Mouse (Mus musculus) lung, embryonic 14.5 days (tissue): ENCODE results near the gene Dse. TPM values are rescaled to one million over a fixed set of nuclear protein-coding genes. Genes with fewer than 3 reads are reported as not detected.
"Not testable (repeated sequence)": the region's sequence is repeated elsewhere in the genome, so short reads cannot be mapped to it uniquely, and the experiment has no call there.

Experiments used
- ATAC-seq: fragments of 200-750 bp; cut with Nextera tagmentation; 2 replicates; pipeline ENCODE4 v1.8.0; 2017; ENCODE audit warnings: mild to moderate bottlenecking, moderate TSS enrichment, moderate library complexity; ENCODE audit not compliant: insufficient read depth
- DNase-seq: peaks from one replicate; pipeline ENCODE4 v3.0.0-alpha.2; 2015
- H3K27ac ChIP-seq: fragments of 300-500 bp; sonication (generic); 2 replicates; pipeline ENCODE4 v1.5.1; 2014; ENCODE audit warnings: low read depth, mild to moderate bottlenecking, moderate library complexity
- H3K27me3 ChIP-seq: fragments of 300-500 bp; sonication (generic); 2 replicates; pipeline ENCODE4 v1.6.1; 2014; ENCODE audit warnings: low read length, control low read depth; ENCODE audit not compliant: insufficient read depth
- H3K36me3 ChIP-seq: fragments of 300-500 bp; sonication (generic); 2 replicates; pipeline ENCODE4 v1.6.1; 2014; ENCODE audit warnings: control low read depth; ENCODE audit not compliant: insufficient read depth
- H3K4me1 ChIP-seq: fragments of 300-500 bp; sonication (generic); 2 replicates; pipeline ENCODE4 v1.6.1; 2014; ENCODE audit warnings: antibody characterized with exemption, control low read depth; ENCODE audit not compliant: insufficient read depth
- H3K4me2 ChIP-seq: fragments of 300-500 bp; sonication (generic); 2 replicates; pipeline ENCODE4 v1.6.1; 2014; ENCODE audit warnings: mild to moderate bottlenecking
- H3K4me3 ChIP-seq: fragments of 300-500 bp; sonication (generic); 2 replicates; pipeline ENCODE4 v1.5.1; 2014; ENCODE audit warnings: low read depth, low read length
- H3K9ac ChIP-seq: fragments of 300-500 bp; sonication (generic); 2 replicates; pipeline ENCODE4 v1.6.1; 2014
- H3K9me3 ChIP-seq: fragments of 300-500 bp; sonication (generic); 2 replicates; pipeline ENCODE4 v1.6.1; 2016; ENCODE audit warnings: low read depth, low read length, control low read depth
- CTCF ChIP-seq: IDR thresholded peaks from 2 replicates; pipeline ENCODE4 v1.5.1; 2016; ENCODE audit warnings: antibody characterized with exemption, low read depth
- WGBS: fragments of 180-500 bp; shearing (Covaris S2); extraction: QIAGEN DNeasy Blood & Tissue Kit; methylation state at CpG from one replicate; pipeline ENCODE4 v1.1.7; 2014; 5-methylcytosine and 5-hydroxymethylcytosine counted together
- polyA plus RNA-seq: library from polyadenylated mRNA; unstranded; fragments of >200 nt; fragmentation: Nextera tagmentation; extraction: Ambion mirVana; gene quantifications from 2 replicates; pipeline ENCODE4 v1.2.1, GENCODE M21; 2014

The Dse gene
- 40.9 and 41.4 TPM in 2 replicates for polyA plus RNA-seq

DNA sequence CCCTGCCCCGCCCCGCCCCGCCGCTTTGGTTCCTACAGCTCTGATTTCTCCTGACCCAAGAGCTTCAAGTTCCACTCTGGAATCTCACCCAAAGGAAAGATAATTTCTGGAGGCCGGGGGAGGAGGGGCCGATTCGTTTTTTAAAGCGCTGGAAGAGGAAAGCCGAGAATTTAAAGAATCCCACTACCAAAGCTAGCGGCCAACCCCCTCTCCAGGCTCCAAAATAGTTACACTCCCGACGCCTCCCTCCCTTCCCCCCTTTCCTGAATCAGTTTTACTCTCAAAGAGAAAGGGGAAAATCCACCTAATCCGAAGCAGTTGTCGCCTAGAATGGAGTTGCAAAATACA, at the start of gene Dse:
Gene Dse (minus strand): TSS at position 213 of the 348 bp plus-strand sequence.
- no peaks in the 10 kb centered on the region for H3K4me1 ChIP-seq
- no peaks in the 10 kb centered on the region for H3K9me3 ChIP-seq
- peak within 1 kb of the TSS; percentile 97 for H3K27ac ChIP-seq
- peak within 1 kb of the TSS; percentile 86 for H3K9ac ChIP-seq
- TF ChIP-seq CTCF, result no peak
- WGBS, result 0% methylated on average over 14 of the region's 14 CpGs
- H3K27me3 ChIP-seq, result no peaks in the 10 kb centered on the region
- peak; percentile 83 for DNase-seq
- no peaks in the 10 kb centered on the region for H3K36me3 ChIP-seq
- H3K4me3 ChIP-seq, result peak within 1 kb of the TSS; percentile 84
- peak; percentile 41 for ATAC-seq
- peak within 1 kb of the TSS; percentile 75 for H3K4me2 ChIP-seq

DNA sequence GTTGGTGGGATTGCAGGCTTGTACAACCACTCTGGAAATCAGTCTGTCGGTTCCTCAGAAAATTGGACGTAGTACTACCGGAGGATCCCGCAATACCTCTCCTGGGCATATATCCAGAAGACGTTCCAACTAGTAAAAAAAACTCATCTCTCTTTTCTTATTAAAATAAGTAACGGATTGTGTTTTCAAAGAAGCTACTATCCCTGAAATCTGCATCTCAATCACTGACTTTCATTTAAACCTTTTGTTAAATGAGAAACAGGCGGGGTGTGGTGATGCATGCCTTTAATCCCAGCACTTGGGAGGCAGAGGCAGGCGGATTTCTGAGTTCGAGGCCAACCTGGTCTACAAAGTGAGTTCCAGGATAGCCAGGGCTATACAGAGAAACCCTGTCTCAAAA, 45.3 kb upstream of the Dse start:
- not testable (repeated sequence) for H3K4me1 ChIP-seq, H3K4me2 ChIP-seq, H3K36me3 ChIP-seq, H3K9ac ChIP-seq, H3K27me3 ChIP-seq, H3K27ac ChIP-seq, H3K4me3 ChIP-seq, ATAC-seq, H3K9me3 ChIP-seq, DNase-seq
- WGBS, result 86% methylated on average over 9 of the region's 9 CpGs

DNA sequence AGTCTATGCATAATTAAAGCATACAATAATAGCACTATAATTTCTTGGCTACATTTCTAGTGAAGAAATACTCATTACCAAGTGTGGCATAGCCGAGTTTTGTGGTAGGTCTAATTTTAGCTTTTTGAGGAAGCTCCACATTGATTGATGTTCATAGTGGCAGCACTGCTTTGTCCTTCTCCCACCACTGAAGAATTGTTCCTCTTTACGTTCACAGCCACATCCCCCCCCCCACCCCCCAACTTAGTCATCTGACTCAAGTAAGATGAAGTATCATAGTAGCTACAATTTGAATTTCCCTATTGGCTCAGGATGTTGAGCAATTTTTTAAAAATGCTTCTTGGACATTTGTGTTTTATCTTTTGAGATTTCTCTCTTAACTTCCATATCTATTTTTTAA, 42.1 kb upstream of the Dse start:
- no peak for TF ChIP-seq CTCF
- ATAC-seq (no peak), DNase-seq (no peak)
- Histone ChIP-seq H3K36me3 (no peaks in the 10 kb centered on the region), H3K27ac (no peak overlapping the region), H3K4me1 (peaks cover 7% of the 10 kb centered on the region), H3K4me2 (no peak overlapping the region), H3K9ac (no peak overlapping the region), H3K9me3 (no peaks in the 10 kb centered on the region), H3K27me3 (no peaks in the 10 kb centered on the region), H3K4me3 (no peak overlapping the region)
- WGBS, result 31% methylated on average over 2 of the region's 2 CpGs

DNA sequence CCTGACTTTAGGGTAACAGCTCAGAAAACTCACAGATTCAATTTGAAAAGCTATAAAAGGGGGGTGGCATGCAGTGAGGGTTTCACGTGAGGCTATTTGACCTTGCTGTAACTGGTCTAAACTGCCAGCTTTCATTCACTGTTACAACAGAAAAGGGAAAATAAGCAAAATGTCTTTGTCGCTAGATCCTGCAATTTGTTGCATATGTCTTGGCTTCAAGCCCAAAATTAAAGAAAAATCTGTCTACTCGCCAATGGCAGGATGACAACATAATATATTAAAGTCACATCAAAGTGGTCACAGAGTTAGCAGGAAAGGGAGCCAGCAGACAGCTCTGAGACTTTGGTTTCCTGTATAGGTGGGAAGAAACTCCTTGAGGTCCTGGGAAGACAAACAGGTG, 40.2 kb upstream of the Dse start:
- H3K27ac ChIP-seq, result peak overlapping the region; percentile 68
- H3K36me3 ChIP-seq, result no peaks in the 10 kb centered on the region
- no peak overlapping the region for H3K4me3 ChIP-seq
- 17% methylated on average over 3 of the region's 3 CpGs for WGBS
- H3K4me1 ChIP-seq, result peaks cover 13% of the 10 kb centered on the region
- no peak overlapping the region for H3K9ac ChIP-seq
- no peaks in the 10 kb centered on the region for H3K9me3 ChIP-seq
- ATAC-seq (peak; percentile 25; the same call in 1 of the 2 replicates), DNase-seq (peak; percentile 89)
- H3K27me3 ChIP-seq, result no peaks in the 10 kb centered on the region
- H3K4me2 ChIP-seq, result no peak overlapping the region
- TF ChIP-seq CTCF, result no peak

DNA sequence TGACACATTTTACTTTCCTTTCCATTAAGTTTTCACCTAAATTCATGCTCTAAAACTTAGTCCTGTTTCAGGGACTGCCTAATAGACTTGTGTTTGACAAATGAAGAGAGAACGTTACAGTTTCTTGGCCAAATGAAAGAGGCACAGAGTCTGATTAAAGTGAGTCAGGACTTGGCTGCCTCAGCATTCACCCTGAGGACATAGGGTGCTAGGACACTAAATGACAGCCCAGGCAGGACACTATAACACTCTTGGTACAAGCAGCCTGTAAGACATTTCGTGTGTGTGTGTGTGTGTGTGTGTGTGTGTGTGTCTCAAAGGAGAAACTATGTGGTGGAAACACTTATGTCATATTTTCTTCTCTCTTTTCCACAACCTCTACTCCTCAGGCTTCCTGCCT, 38.6 kb upstream of the Dse start:
- Histone ChIP-seq H3K27ac (peak overlapping the region; percentile 66; the same call in 1 of the 2 replicates), H3K4me3 (no peak overlapping the region), H3K4me1 (peaks cover 13% of the 10 kb centered on the region), H3K36me3 (no peaks in the 10 kb centered on the region), H3K9me3 (no peaks in the 10 kb centered on the region), H3K4me2 (no peak overlapping the region), H3K9ac (no peak overlapping the region), H3K27me3 (no peaks in the 10 kb centered on the region)
- TF ChIP-seq CTCF, result no peak
- ATAC-seq (peak; percentile 96), DNase-seq (peak; percentile 89)
- 38% methylated on average over 2 of the region's 2 CpGs for WGBS

DNA sequence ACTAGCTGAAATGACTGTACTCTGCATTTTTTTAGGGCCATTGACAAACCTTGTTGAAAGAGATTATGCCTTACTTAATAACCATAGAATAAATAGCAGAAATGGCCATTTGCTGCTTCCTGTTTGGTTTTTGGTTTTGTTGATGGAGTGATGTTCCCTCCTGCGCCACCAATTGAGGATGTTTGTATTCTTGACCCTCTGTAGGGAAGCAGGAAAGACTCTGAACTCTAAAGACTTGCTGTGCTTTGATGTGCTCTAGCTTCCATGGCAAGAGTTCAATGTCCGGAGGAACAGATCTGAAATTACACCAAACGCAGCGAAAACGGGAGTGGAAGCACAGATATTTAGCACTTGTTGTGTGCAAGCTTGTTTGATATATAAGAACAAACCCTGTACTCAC, 37.2 kb upstream of the Dse start:
- WGBS, result 37% methylated on average over 5 of the region's 5 CpGs
- Histone ChIP-seq H3K27me3 (no peaks in the 10 kb centered on the region), H3K4me3 (no peak overlapping the region), H3K9ac (no peak overlapping the region), H3K9me3 (no peaks in the 10 kb centered on the region), H3K4me2 (no peak overlapping the region; the same call in 1 of the 2 replicates), H3K36me3 (no peaks in the 10 kb centered on the region), H3K4me1 (peaks cover 13% of the 10 kb centered on the region), H3K27ac (0 out of 2 replicates have a peak overlapping the region, but pooled peaks have one; percentile 24)
- ATAC-seq, result no peak
- TF ChIP-seq CTCF, result no peak
- peak; percentile 62 for DNase-seq

DNA sequence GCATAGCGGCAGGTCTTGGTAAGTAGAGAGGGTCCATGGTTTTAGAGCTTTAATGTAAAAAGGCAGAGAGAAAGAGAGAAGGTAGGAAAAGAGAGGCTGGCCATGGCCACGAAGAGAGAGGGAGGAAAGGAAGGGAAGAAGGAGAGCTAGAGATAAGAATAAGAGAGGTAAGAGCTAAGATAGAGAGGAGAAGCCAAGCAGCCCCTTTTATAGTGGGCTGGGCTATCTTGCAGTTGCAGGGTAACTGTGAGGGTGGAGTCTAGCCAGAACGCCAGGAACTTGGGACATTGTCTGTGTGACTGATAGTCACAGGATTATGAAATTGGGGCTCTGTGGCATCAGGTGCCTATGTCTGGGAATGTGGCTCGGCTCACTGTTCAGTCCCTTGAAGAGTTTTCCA, 31.0 kb upstream of the Dse start:
- Histone ChIP-seq H3K27me3 (no peaks in the 10 kb centered on the region), H3K4me3 (no peak overlapping the region), H3K36me3 (no peaks in the 10 kb centered on the region), H3K4me2 (no peak overlapping the region), H3K27ac (no peak overlapping the region), H3K4me1 (no peaks in the 10 kb centered on the region), H3K9me3 (no peaks in the 10 kb centered on the region), H3K9ac (no peak overlapping the region)
- DNase-seq (no peak), ATAC-seq (no peak)
- no peak for TF ChIP-seq CTCF
- WGBS, result 64% methylated on average over 4 of the region's 4 CpGs

DNA sequence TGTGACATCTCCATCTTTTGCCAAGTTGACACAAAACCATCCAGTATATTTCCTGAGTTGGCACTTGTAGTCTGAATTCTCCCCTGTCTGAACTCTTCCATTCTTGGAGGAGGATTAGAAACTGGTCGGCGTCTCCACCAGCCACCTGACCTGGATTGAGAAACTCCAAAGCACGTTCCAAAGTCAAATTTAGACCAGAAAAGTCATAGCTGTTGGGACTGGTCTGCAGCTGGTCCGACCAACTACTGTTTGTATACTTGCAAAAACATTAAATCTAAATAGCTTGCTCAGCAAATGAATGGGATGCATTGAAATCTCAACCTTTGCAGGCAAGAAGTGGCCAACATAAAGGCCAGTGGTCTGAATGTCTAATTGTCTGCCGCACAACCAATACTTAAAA, 29.1 kb upstream of the Dse start:
- TF ChIP-seq CTCF, result no peak
- Histone ChIP-seq H3K27me3 (no peaks in the 10 kb centered on the region), H3K27ac (no peak overlapping the region), H3K4me1 (no peaks in the 10 kb centered on the region), H3K36me3 (no peaks in the 10 kb centered on the region), H3K4me2 (no peak overlapping the region), H3K4me3 (no peak overlapping the region), H3K9ac (no peak overlapping the region), H3K9me3 (no peaks in the 10 kb centered on the region)
- WGBS, result 71% methylated on average over 5 of the region's 5 CpGs
- DNase-seq, result no peak
- ATAC-seq, result no peak
